Mouse (Mus musculus) layer of hippocampus, adult 11-12 months (tissue): ENCODE data around the gene Gm6401.
"Not testable (repeated sequence)": the region's sequence is repeated elsewhere in the genome, so short reads cannot be mapped to it uniquely, and the experiment has no call there.

Experiments used
- DNase-seq: peaks from one replicate; pipeline ENCODE4 v3.0.0; 2022; ENCODE audit warnings: low spot score

Gm6401 gene

GRCm38 (mm10) chr14:41967827-41968226 is at the start of gene Gm6401:
Gene Gm6401 (minus strand): TSS chr14:41967927.
- not testable (repeated sequence) for DNase-seq

- not testable (repeated sequence) for DNase-seq
Observed at GRCm38 (mm10) chr14:41983225-41983624, 15.5 kb upstream of the Gm6401 start, which contains the start of gene Gm3543. Gene Gm3543 (minus strand): TSS chr14:41983325.

GRCm38 (mm10) chr14:41968596-41968995 is 869 bp upstream of the Gm6401 start:
- DNase-seq, result not testable (repeated sequence)

- DNase-seq, result not testable (repeated sequence)
Observed at GRCm38 (mm10) chr14:41964095-41964494, 3.6 kb downstream of the Gm6401 start.

GRCm38 (mm10) chr14:41943695-41944094 is 24.0 kb downstream of the Gm6401 start, which contains the start of gene 1700024B05Rik:
Gene 1700024B05Rik (plus strand): TSS chr14:41943995.
- DNase-seq, result not testable (repeated sequence)

GRCm38 (mm10) chr14:41924649-41925048 is 43.1 kb downstream of the Gm6401 start, which contains the start of gene 1700049E17Rik1:
Gene 1700049E17Rik1 (plus strand): TSS chr14:41924949.
- DNase-seq, result not testable (repeated sequence)
